Mouse (Mus musculus) forebrain, embryonic 12.5 days (tissue): ENCODE results near the gene Cym. TPM values are rescaled to one million over a fixed set of nuclear protein-coding genes. Genes with fewer than 3 reads are reported as not detected.

Source experiments
- ATAC-seq: fragments of 200-750 bp; cut with Nextera tagmentation; 2 replicates; pipeline ENCODE4 v1.8.0; 2017; ENCODE audit warnings: moderate TSS enrichment; ENCODE audit not compliant: low FRiP score
- H3K27ac ChIP-seq: fragments of 300-500 bp; sonication (generic); 2 replicates; pipeline ENCODE4 v1.5.1; 2016; ENCODE audit warnings: mild to moderate bottlenecking
- H3K27me3 ChIP-seq: fragments of 300-500 bp; sonication (generic); 2 replicates; pipeline ENCODE4 v1.6.1; 2016; ENCODE audit warnings: mild to moderate bottlenecking
- H3K36me3 ChIP-seq: fragments of 300-500 bp; sonication (generic); replicated peaks from 2 replicates; pipeline ENCODE4 v1.6.1; 2016; ENCODE audit warnings: mild to moderate bottlenecking
- H3K4me1 ChIP-seq: fragments of 300-500 bp; sonication (generic); 2 replicates; pipeline ENCODE4 v1.6.1; 2016
- H3K4me2 ChIP-seq: fragments of 300-500 bp; sonication (generic); 2 replicates; pipeline ENCODE4 v1.6.1; 2016; ENCODE audit warnings: mild to moderate bottlenecking, moderate library complexity
- H3K4me3 ChIP-seq: fragments of 300-500 bp; sonication (generic); replicated peaks from 2 replicates; pipeline ENCODE4 v1.5.1; 2016; ENCODE audit warnings: mild to moderate bottlenecking
- H3K9ac ChIP-seq: fragments of 300-500 bp; sonication (generic); 2 replicates; pipeline ENCODE4 v1.6.1; 2016; ENCODE audit warnings: mild to moderate bottlenecking
- H3K9me3 ChIP-seq: fragments of 300-500 bp; sonication (generic); 2 replicates; pipeline ENCODE4 v1.6.1; 2016
- WGBS: fragments of 180-500 bp; shearing (Covaris S2); methylation state at CpG from one replicate; pipeline ENCODE4 v1.1.7; 2016; 5-methylcytosine and 5-hydroxymethylcytosine counted together
- polyA plus RNA-seq: library from polyadenylated mRNA; unstranded; fragments of >200 nt; fragmentation: Nextera tagmentation; extraction: Ambion mirVana; gene quantifications from 2 replicates; pipeline ENCODE4 v1.2.1, GENCODE M21; 2016

Gene Cym
- not detected in 2 replicates for polyA plus RNA-seq

DNA sequence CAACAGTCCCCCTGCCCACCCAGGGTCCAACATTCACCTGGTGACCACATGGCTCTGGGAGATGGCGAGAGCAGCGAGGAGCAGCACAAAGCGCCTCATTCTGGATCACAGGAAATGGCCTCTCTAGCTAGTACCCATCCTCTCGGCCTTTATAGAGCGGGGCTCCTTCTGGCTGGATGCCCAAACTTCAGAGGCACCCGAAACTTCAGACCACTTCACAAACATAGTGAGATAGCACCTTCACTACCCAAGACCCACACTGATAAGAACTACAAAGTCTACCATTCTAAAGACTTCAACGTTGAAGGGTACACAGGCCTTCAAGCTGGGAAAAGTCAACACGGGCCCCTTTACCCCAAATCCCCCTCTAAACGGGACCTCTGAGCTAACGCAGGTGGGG, at the start of gene Cym:
Cym (minus strand) TSS at position 125 of the 400 bp plus-strand sequence.
- no peaks in the 10 kb centered on the region for H3K36me3 ChIP-seq
- ATAC-seq = no peak
- 93% methylated on average over 10 of the region's 10 CpGs for WGBS

DNA sequence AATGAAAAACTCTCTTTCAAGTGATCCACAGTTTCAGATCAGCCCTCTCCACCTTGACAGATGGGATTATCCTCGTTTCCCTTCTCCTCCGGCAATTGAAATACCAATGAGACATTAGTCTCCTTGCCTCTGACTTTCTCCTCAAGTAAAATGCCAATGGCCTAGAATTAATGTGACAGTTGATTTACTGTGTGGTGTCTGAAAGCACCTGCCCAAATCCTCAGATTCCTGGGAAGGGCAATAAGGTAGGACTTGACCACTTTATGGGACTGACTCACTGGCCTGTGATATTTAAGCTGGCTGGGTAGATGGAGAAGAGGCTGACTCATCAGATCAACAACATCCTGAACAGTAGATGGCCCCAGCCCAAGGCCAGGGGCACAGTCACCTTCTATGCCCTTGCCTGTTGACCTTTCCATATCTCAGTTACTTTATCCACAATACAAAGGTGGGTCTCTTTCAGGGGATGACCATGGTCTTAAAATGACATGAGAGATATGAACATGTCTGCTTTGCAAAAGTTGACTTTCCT, 45.3 kb upstream of the Cym start:
- Histone ChIP-seq H3K36me3 (no peaks in the 10 kb centered on the region), H3K4me1 (peaks cover under 1% of the 10 kb centered on the region; the same call in 1 of the 2 replicates), H3K4me3 (no peak overlapping the region), H3K9ac (no peak overlapping the region), H3K27ac (no peak overlapping the region), H3K27me3 (no peaks in the 10 kb centered on the region), H3K4me2 (no peak overlapping the region), H3K9me3 (no peaks in the 10 kb centered on the region)
- ATAC-seq = no peak
- 81% methylated on average over 2 of the region's 2 CpGs for WGBS

More for the DNA sequence above, at the start of gene Cym:
- Histone ChIP-seq H3K4me3 (no peak within 1 kb of the TSS), H3K27me3 (no peaks in the 10 kb centered on the region; the same call in 1 of the 2 replicates), H3K27ac (no peak within 1 kb of the TSS), H3K4me2 (no peak within 1 kb of the TSS), H3K9ac (no peak within 1 kb of the TSS), H3K9me3 (no peaks in the 10 kb centered on the region), H3K4me1 (peaks cover 2% of the 10 kb centered on the region; the same call in 1 of the 2 replicates)

DNA sequence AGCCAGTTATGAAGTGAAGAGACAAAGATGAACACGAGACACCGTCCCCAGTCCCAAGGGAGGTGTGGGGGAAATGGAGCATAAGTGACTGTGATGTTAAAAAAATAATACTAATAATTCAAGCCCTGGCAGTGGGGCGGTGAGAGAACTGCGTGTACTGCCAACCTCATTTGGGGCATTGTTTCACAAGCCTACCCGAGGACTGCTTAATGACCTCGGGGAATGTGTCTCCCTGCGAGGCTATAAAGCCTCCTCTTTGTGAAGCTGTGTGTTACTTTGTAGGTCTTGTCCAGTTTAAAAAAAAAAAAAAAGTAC, 40.3 kb upstream of the Cym start:
- no peak overlapping the region for H3K4me3 ChIP-seq
- no peak for ATAC-seq
- no peaks in the 10 kb centered on the region for H3K36me3 ChIP-seq
- WGBS = 47% methylated on average over 7 of the region's 7 CpGs
- no peak overlapping the region for H3K4me2 ChIP-seq
- no peaks in the 10 kb centered on the region for H3K9me3 ChIP-seq
- peaks cover 15% of the 10 kb centered on the region for H3K4me1 ChIP-seq
- H3K27me3 ChIP-seq = no peaks in the 10 kb centered on the region
- no peak overlapping the region for H3K9ac ChIP-seq
- H3K27ac ChIP-seq = no peak overlapping the region

DNA sequence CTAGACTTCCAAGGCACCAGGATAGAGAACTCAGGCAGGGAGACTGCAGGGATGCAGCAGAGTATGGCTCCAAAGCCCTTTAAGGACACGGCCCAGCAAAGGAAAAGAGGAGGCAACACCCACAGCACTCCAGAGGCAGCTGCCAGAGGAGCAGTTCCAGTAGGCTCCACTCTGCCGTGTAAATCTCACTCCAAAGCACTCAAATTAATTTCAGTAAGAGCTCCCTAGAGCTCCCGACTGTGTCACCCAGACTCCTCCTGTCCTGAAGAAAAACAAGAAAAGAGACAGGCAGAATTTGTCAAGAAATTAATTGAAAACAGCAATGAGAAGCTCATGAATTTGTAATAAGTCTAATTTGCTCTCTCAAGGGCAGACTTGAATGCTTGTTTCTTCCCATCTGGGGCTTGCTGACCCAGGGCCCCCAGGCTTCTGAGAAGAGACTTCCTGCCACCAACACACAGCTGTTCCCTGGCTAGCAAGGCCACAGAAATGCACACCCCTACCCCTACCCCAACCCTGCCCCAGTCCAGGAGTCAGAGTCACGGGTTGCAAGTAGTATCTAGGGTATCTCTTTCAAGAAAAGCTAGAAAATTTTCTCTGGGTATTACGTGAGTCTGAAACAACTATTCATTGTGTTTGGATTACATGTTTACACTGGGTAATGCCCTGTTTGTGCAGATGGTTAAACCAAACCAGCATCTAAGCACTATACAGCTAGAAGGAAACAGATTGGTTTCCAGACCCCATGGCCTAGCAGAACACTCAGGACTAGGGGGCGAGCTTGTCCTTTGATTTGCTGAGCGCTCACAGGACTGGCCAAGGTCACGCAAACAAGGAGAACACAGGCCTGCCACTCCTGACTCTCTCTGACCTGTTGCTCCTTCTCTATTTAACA, 39.7 kb upstream of the Cym start:
- peak overlapping the region; percentile 59 for H3K27ac ChIP-seq
- H3K9me3 ChIP-seq = no peaks in the 10 kb centered on the region
- no peak overlapping the region for H3K9ac ChIP-seq
- H3K4me2 ChIP-seq = no peak overlapping the region
- WGBS = 45% methylated on average over 8 of the region's 8 CpGs
- H3K4me3 ChIP-seq = no peak overlapping the region
- H3K36me3 ChIP-seq = no peaks in the 10 kb centered on the region
- H3K4me1 ChIP-seq = peaks cover 15% of the 10 kb centered on the region
- no peaks in the 10 kb centered on the region for H3K27me3 ChIP-seq
- 0 out of 2 replicates have a peak, but pooled peaks have one; percentile 44 for ATAC-seq

DNA sequence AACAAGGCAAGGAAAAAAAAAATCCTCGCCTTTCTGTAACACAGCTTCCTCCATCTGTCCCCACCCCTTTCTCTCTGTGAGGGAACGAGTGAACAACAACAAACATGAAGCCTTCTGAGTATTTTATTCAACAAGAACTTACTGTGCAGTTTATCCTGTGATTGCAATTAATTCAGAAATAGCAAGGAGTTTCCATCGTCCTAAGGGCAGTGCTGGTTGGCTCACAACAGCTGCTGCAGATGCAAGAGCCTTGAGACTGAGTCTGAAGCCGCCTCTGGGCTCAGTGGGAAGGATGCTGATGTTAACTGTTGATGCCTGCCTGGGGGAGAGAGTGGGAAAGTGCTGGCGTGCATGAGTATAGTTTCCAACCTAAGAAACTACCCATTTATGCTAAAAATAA, 36.4 kb upstream of the Cym start:
- 64% methylated on average over 5 of the region's 5 CpGs for WGBS
- Histone ChIP-seq H3K9me3 (no peaks in the 10 kb centered on the region), H3K27me3 (no peaks in the 10 kb centered on the region), H3K4me3 (no peak overlapping the region), H3K4me2 (no peak overlapping the region), H3K36me3 (no peaks in the 10 kb centered on the region), H3K4me1 (peaks cover 15% of the 10 kb centered on the region), H3K9ac (no peak overlapping the region), H3K27ac (no peak overlapping the region)
- no peak for ATAC-seq

DNA sequence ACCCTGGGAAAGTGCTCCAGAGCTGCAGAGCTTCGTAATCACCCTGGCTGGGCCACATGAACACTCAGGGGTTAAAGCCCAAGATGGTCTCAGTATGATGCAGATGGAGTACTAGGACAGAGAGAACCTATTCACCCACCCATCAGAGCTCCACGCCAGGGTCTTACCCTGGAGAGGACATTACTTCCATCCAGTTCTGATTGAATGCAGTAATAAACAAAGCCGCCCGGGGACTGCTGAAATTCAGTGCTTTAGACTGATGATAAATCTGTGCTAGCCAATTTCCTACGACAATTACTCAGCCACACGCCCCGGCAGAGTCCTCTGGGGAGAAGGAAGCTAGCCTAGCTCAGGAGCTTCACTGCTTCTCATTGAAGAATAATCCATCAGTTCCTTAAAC, 35.2 kb upstream of the Cym start:
- no peaks in the 10 kb centered on the region for H3K36me3 ChIP-seq
- H3K4me1 ChIP-seq = peaks cover 13% of the 10 kb centered on the region
- H3K4me3 ChIP-seq = no peak overlapping the region
- H3K9ac ChIP-seq = no peak overlapping the region
- H3K9me3 ChIP-seq = no peaks in the 10 kb centered on the region
- no peak overlapping the region for H3K27ac ChIP-seq
- no peak for ATAC-seq
- H3K4me2 ChIP-seq = no peak overlapping the region
- no peaks in the 10 kb centered on the region for H3K27me3 ChIP-seq
- whole genome bisulfite sequencing = 79% methylated on average over 7 of the region's 7 CpGs

DNA sequence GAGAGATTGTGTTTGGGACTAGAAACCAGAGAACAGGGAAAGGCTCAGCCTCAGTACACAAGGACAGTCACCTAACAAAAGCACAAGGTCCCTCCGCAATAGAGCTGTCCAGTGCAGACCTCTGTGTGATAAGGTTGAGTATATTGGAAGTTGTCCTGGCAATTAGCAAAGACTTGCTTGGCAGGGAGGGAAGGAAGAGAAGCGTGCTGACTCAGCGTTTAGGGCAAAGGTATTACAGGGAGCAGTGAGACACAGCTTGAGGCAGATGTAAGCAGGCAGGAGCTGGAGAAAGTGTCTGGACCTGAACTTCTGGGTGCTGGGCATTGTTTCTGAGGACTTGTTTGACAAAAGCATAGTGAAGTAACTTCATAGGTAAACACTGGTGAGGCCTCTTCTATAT, 34.5 kb upstream of the Cym start:
- Histone ChIP-seq H3K27me3 (no peaks in the 10 kb centered on the region), H3K4me1 (peaks cover 6% of the 10 kb centered on the region), H3K36me3 (no peaks in the 10 kb centered on the region), H3K9me3 (no peaks in the 10 kb centered on the region), H3K27ac (no peak overlapping the region), H3K4me3 (no peak overlapping the region), H3K9ac (no peak overlapping the region), H3K4me2 (no peak overlapping the region)
- 88% methylated on average over 3 of the region's 3 CpGs for WGBS
- ATAC-seq = no peak

DNA sequence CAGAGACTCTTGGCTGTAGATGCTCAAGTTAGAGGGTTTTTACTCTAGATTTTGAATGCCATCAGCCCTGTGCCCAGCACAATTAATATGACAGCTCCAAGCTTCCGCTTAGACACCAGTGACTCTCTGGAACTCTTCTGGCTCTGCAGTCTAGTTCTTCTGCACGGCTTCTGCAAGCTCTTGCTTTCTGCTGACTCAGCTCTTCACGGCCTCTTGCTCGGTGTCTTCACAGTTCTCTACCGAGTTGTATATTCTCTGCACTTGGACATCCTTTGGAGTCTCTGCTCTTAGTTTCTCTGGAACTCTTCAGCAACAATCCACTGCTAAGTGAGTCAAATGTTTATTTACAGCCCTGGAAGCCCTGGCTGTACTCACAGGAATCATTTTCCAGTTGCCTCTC, 32.4 kb upstream of the Cym start:
- no peak overlapping the region for H3K9ac ChIP-seq
- H3K4me3 ChIP-seq = no peak overlapping the region
- no peaks in the 10 kb centered on the region for H3K9me3 ChIP-seq
- H3K27me3 ChIP-seq = no peaks in the 10 kb centered on the region
- H3K4me2 ChIP-seq = no peak overlapping the region
- H3K4me1 ChIP-seq = no peaks in the 10 kb centered on the region
- H3K36me3 ChIP-seq = no peaks in the 10 kb centered on the region
- no peak for ATAC-seq
- 93% methylated on average over 5 of the region's 5 CpGs for WGBS
- H3K27ac ChIP-seq = no peak overlapping the region

DNA sequence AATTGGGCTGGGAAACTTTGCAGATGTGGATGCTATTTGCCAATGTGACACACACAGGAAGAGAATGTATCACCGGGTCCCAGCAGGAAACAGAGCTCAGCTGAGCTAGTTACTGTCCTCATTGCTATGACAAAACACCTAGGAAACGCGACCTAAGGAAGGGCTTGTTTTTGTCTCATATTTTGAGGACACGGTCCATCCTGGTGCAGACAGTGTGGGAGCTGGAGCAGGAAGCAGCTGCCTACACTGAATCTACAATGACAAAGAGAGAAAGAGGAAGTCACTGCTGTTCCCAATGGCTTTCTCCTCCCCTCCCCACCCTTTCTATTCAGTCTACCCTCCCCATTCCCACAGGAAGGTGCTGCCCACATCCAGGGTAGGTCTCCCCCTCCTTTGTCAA, 30.5 kb upstream of the Cym start:
- WGBS = 74% methylated on average over 4 of the region's 4 CpGs
- Histone ChIP-seq H3K4me3 (no peak overlapping the region), H3K4me1 (no peaks in the 10 kb centered on the region), H3K9me3 (no peaks in the 10 kb centered on the region), H3K27me3 (no peaks in the 10 kb centered on the region), H3K27ac (no peak overlapping the region), H3K9ac (no peak overlapping the region), H3K4me2 (no peak overlapping the region), H3K36me3 (no peaks in the 10 kb centered on the region)
- ATAC-seq = no peak

DNA sequence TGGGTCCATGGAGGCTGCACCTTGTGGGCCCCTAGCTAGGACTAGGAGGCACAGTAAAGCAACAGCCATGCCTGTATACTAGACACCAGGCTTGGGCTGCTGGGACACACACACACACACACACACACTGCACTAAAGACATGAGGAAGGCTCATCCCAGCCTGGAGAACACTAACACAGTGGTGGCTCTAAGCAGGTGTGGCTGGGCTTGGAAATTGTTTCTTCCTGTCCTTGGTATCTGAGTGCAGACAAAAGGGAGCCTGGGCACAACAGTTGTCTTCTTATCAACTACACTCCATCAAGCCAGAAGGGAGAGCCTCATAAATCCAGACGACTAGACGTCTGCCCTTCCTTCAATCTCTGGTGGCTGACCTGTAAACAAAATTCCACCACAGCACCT, 28.8 kb upstream of the Cym start:
- no peak for ATAC-seq
- WGBS = 86% methylated on average over 2 of the region's 2 CpGs

DNA sequence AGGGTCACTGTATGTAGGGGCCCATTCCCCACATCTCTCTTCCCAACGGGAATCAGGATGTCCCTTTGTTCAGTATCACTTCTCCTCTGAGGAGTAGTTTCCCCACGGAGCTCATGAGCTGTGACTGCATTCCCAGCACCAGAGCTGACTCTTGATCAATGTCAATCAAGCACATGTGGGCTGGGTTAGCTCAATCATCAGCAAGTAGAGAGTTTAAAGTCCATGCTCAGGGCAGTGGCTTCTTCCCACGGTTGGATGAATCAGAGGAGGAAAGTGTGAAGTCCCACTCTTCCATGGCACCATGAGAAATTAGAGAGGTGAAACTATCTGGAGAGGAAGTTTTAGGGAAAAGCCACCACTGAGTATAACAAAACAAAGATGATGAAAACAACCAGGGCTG, 27.5 kb upstream of the Cym start:
- no peak overlapping the region for H3K4me3 ChIP-seq
- no peak for ATAC-seq
- no peak overlapping the region for H3K4me2 ChIP-seq
- no peak overlapping the region for H3K9ac ChIP-seq
- 71% methylated on average over 3 of the region's 3 CpGs for WGBS
- peaks cover 9% of the 10 kb centered on the region; the same call in 1 of the 2 replicates for H3K27me3 ChIP-seq
- H3K27ac ChIP-seq = no peak overlapping the region
- H3K9me3 ChIP-seq = no peaks in the 10 kb centered on the region
- no peaks in the 10 kb centered on the region for H3K4me1 ChIP-seq
- H3K36me3 ChIP-seq = no peaks in the 10 kb centered on the region

More for the DNA sequence above, 28.8 kb upstream of the Cym start:
- no peak overlapping the region for H3K27ac ChIP-seq
- H3K4me1 ChIP-seq = no peaks in the 10 kb centered on the region
- H3K4me2 ChIP-seq = no peak overlapping the region
- no peaks in the 10 kb centered on the region for H3K9me3 ChIP-seq
- H3K4me3 ChIP-seq = no peak overlapping the region
- H3K9ac ChIP-seq = no peak overlapping the region
- H3K36me3 ChIP-seq = no peaks in the 10 kb centered on the region
- no peaks in the 10 kb centered on the region for H3K27me3 ChIP-seq

DNA sequence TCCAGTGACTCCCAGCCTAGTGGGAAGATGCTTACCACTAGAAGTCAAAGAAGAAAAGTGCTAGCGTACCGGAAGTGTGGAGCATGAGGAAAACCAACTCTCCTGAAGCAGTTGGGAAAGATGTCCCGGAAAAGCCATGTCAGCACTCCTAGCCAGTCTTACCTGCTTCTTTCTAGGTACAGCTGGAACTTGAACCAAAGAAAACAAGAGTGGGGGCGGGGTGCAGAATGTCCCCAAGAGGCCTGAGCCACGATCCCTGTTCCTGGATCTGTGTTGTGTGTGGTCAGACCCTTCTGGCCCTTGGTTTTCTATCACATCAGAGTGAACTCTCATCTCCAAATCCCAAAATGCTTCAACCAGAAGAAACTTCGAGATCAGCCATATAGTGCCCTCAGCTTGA, 25.3 kb upstream of the Cym start:
- Histone ChIP-seq H3K9me3 (no peaks in the 10 kb centered on the region), H3K4me2 (no peak overlapping the region), H3K36me3 (no peaks in the 10 kb centered on the region), H3K9ac (no peak overlapping the region), H3K27me3 (peaks cover 12% of the 10 kb centered on the region; the same call in 1 of the 2 replicates), H3K4me3 (no peak overlapping the region), H3K4me1 (peaks cover 2% of the 10 kb centered on the region; the same call in 1 of the 2 replicates), H3K27ac (no peak overlapping the region)
- no peak for ATAC-seq
- WGBS = 74% methylated on average over 6 of the region's 6 CpGs
